Mouse (Mus musculus) 416B (cell line): Measurements from ENCODE around the gene Rab6b.
"Not testable (repeated sequence)": the region's sequence is repeated elsewhere in the genome, so short reads cannot be mapped to it uniquely, and the experiment has no call there.

Source experiments
- DNase-seq: peaks from one replicate; pipeline ENCODE4 v3.0.0; 2011; ENCODE audit warnings: low read depth

The Rab6b gene

GRCm38 (mm10) chr9:103108341-103108798 lies 3.2 kb upstream of the Rab6b start:
- DNase-seq: not testable (repeated sequence)

- no peak for DNase-seq
Measured at GRCm38 (mm10) chr9:103108943-103109670, 2.5 kb upstream of the Rab6b start.

GRCm38 (mm10) chr9:103109911-103110310 lies 1.7 kb upstream of the Rab6b start:
- no peak for DNase-seq

GRCm38 (mm10) chr9:103110727-103111501 lies 673 bp upstream of the Rab6b start:
- no peak for DNase-seq

- no peak for DNase-seq
Measured at GRCm38 (mm10) chr9:103112471-103113271, 1.1 kb downstream of the Rab6b start.

GRCm38 (mm10) chr9:103113351-103113750 lies 1.8 kb downstream of the Rab6b start:
- DNase-seq: no peak

- no peak for DNase-seq
Measured at GRCm38 (mm10) chr9:103114326-103114725, 2.7 kb downstream of the Rab6b start.

- DNase-seq: no peak
Measured at GRCm38 (mm10) chr9:103114901-103115300, 3.3 kb downstream of the Rab6b start.

GRCm38 (mm10) chr9:103116941-103117340 lies 5.4 kb downstream of the Rab6b start:
- no peak for DNase-seq

- DNase-seq: no peak
Measured at GRCm38 (mm10) chr9:103117495-103117894, 5.9 kb downstream of the Rab6b start.

- DNase-seq: no peak
Measured at GRCm38 (mm10) chr9:103117951-103118350, 6.4 kb downstream of the Rab6b start.

- no peak for DNase-seq
Measured at GRCm38 (mm10) chr9:103118651-103119275, 7.2 kb downstream of the Rab6b start.

- no peak for DNase-seq
Measured at GRCm38 (mm10) chr9:103119781-103120180, 8.2 kb downstream of the Rab6b start.

GRCm38 (mm10) chr9:103120231-103120630 lies 8.6 kb downstream of the Rab6b start:
- no peak for DNase-seq

- DNase-seq: no peak
Measured at GRCm38 (mm10) chr9:103121546-103121945, 10.0 kb downstream of the Rab6b start.

GRCm38 (mm10) chr9:103124746-103125145 lies 13.2 kb downstream of the Rab6b start:
- DNase-seq: no peak

GRCm38 (mm10) chr9:103133493-103134124 lies 22.0 kb downstream of the Rab6b start:
- no peak for DNase-seq

GRCm38 (mm10) chr9:103134450-103135030 lies 23.0 kb downstream of the Rab6b start:
- no peak for DNase-seq

GRCm38 (mm10) chr9:103139481-103139880 lies 27.9 kb downstream of the Rab6b start:
- no peak for DNase-seq

GRCm38 (mm10) chr9:103140384-103140783 lies 28.8 kb downstream of the Rab6b start:
- DNase-seq: no peak

- no peak for DNase-seq
Measured at GRCm38 (mm10) chr9:103141266-103141665, 29.7 kb downstream of the Rab6b start.
